Mouse (Mus musculus) MEL (cell line): ENCODE measurements around the gene Il27ra. TPM values are rescaled to one million over a fixed set of nuclear protein-coding genes. Genes with fewer than 3 reads are reported as not detected.

Source experiments
- DNase-seq: peaks from one replicate; pipeline ENCODE4 v3.0.0; 2011; ENCODE audit warnings: low read depth, low spot score
- H3K27ac ChIP-seq: 2 replicates; pipeline ENCODE4 v1.5.1; 2012; ENCODE audit warnings: low read depth, mild to moderate bottlenecking, control low read depth, low read length, moderate library complexity; ENCODE audit not compliant: control insufficient read depth
- H3K27me3 ChIP-seq, 2 experiments: fragments of 150-350 bp in 1 of 2; sonication (generic) in 1 of 2; 2 replicates each; pipeline ENCODE4 v1.6.1; 2012; ENCODE audit warnings: low read length in 2 of 2, mild to moderate bottlenecking in 2 of 2, improper control_type of control experiment in 1 of 2, moderate library complexity in 1 of 2; ENCODE audit not compliant: insufficient read depth in 2 of 2, control insufficient read depth in 1 of 2
- H3K36me3 ChIP-seq, 2 experiments: 2 replicates each; pipeline ENCODE4 v1.6.1; 2012 to 2014; ENCODE audit warnings: low read length in 2 of 2, improper control_type of control experiment in 1 of 2, inconsistent platforms in 1 of 2, mild to moderate bottlenecking in 1 of 2; ENCODE audit not compliant: insufficient read depth in 2 of 2, control insufficient read depth in 1 of 2
- H3K4me1 ChIP-seq, 2 experiments: fragments of 150-350 bp in 1 of 2; sonication (generic) in 1 of 2; 2 replicates each; pipeline ENCODE4 v1.6.1; 2012; ENCODE audit warnings: low read length in 2 of 2, improper control_type of control experiment in 1 of 2, mild to moderate bottlenecking in 1 of 2; ENCODE audit not compliant: insufficient read depth in 2 of 2, control insufficient read depth in 1 of 2
- H3K4me3 ChIP-seq, 2 experiments: fragments of 150-350 bp in 1 of 2; sonication (generic) in 1 of 2; 2 replicates each; pipeline ENCODE4 v1.5.1; 2012; ENCODE audit warnings: low read depth in 2 of 2, low read length in 2 of 2, mild to moderate bottlenecking in 2 of 2, moderate library complexity in 2 of 2, control low read depth in 1 of 2, improper control_type of control experiment in 1 of 2; ENCODE audit not compliant: control insufficient read depth in 1 of 2, insufficient read depth in 1 of 2
- H3K79me2 ChIP-seq: 2 replicates; pipeline ENCODE4 v1.6.1; 2012; ENCODE audit warnings: mild to moderate bottlenecking, low read length, moderate library complexity; ENCODE audit not compliant: control insufficient read depth, poor library complexity, insufficient read depth
- H3K9ac ChIP-seq: 2 replicates; pipeline ENCODE4 v1.6.1; 2012; ENCODE audit warnings: low read depth, mild to moderate bottlenecking, control low read depth, low read length, moderate library complexity; ENCODE audit not compliant: control insufficient read depth, poor library complexity, severe bottlenecking
- H3K9me3 ChIP-seq: fragments of 150-350 bp; sonication (generic); replicated peaks from 2 replicates; pipeline ENCODE4 v1.6.1; 2012; ENCODE audit warnings: mild to moderate bottlenecking, low read length, improper control_type of control experiment, moderate library complexity; ENCODE audit not compliant: insufficient read depth
- CHD2 ChIP-seq: IDR thresholded peaks from 2 replicates; pipeline ENCODE4 v1.6.1; 2011; ENCODE audit warnings: low read length, improper control_type of control experiment
- CTCF ChIP-seq, 3 experiments: IDR thresholded peaks in 2 of 3; conservative IDR thresholded peaks in 1 of 3; 2 replicates each; pipeline ENCODE4 v1.5.1; 2011 to 2012; ENCODE audit warnings: low read length in 3 of 3, low read depth in 2 of 3, mild to moderate bottlenecking in 2 of 3, improper control_type of control experiment in 1 of 3, inconsistent platforms in 1 of 3, mixed read lengths in 1 of 3, moderate library complexity in 1 of 3; ENCODE audit not compliant: control insufficient read depth in 1 of 3, insufficient read depth in 1 of 3, poor library complexity in 1 of 3, severe bottlenecking in 1 of 3
- ETS1 ChIP-seq: IDR thresholded peaks from 2 replicates; pipeline ENCODE4 v1.6.1; 2012; ENCODE audit warnings: low read depth, mild to moderate bottlenecking, inconsistent platforms, low read length, improper control_type of control experiment, moderate library complexity
- GABPA ChIP-seq: IDR thresholded peaks from 2 replicates; pipeline ENCODE4 v1.6.1; 2012; ENCODE audit warnings: low read depth, mild to moderate bottlenecking, inconsistent platforms, low read length, improper control_type of control experiment, moderate library complexity
- HCFC1 ChIP-seq: IDR thresholded peaks from 2 replicates; pipeline ENCODE4 v1.6.1; 2012; ENCODE audit warnings: low read depth, mild to moderate bottlenecking, inconsistent platforms, low read length, improper control_type of control experiment, moderate library complexity
- KAT2A ChIP-seq: conservative IDR thresholded peaks from 2 replicates; pipeline ENCODE4 v1.6.1; 2012; ENCODE audit warnings: low read depth, low read length, improper control_type of control experiment, inconsistent platforms
- MAX ChIP-seq: IDR thresholded peaks from 2 replicates; pipeline ENCODE4 v1.6.1; 2011; ENCODE audit warnings: low read length, improper control_type of control experiment
- MXI1 ChIP-seq: IDR thresholded peaks from 2 replicates; pipeline ENCODE4 v1.6.1; 2011; ENCODE audit warnings: mild to moderate bottlenecking, low read depth, low read length, improper control_type of control experiment
- POLR2AphosphoS2 ChIP-seq: IDR thresholded peaks from 2 replicates; pipeline ENCODE4 v1.6.1; 2011; ENCODE audit warnings: low read length, improper control_type of control experiment
- RAD21 ChIP-seq: IDR thresholded peaks from 2 replicates; pipeline ENCODE4 v1.6.1; 2011; ENCODE audit warnings: mild to moderate bottlenecking, low read depth, low read length, improper control_type of control experiment
- RCOR1 ChIP-seq: IDR thresholded peaks from 2 replicates; pipeline ENCODE4 v1.6.1; 2012; ENCODE audit warnings: low read depth, mild to moderate bottlenecking, inconsistent platforms, low read length, improper control_type of control experiment
- SIN3A ChIP-seq: IDR thresholded peaks from 2 replicates; pipeline ENCODE4 v1.6.1; 2012; ENCODE audit warnings: low read length, improper control_type of control experiment, inconsistent platforms
- TBP ChIP-seq: IDR thresholded peaks from 2 replicates; pipeline ENCODE4 v1.8.0; 2011; ENCODE audit warnings: low read depth, low read length, improper control_type of control experiment
- TCF12 ChIP-seq: IDR thresholded peaks from 2 replicates; pipeline ENCODE4 v1.6.1; 2014; ENCODE audit warnings: low read depth, mild to moderate bottlenecking, inconsistent platforms, low read length, improper control_type of control experiment, moderate library complexity
- UBTF ChIP-seq: IDR thresholded peaks from 2 replicates; pipeline ENCODE4 v1.6.1; 2012; ENCODE audit warnings: low read depth, mild to moderate bottlenecking, inconsistent platforms, low read length, improper control_type of control experiment, moderate library complexity, borderline replicate concordance; ENCODE audit not compliant: insufficient read depth
- USF2 ChIP-seq, 2 experiments: IDR thresholded peaks; 2 replicates each; pipeline ENCODE4 v1.6.1; 2011 to 2012; ENCODE audit warnings: improper control_type of control experiment in 2 of 2, low read length in 2 of 2, borderline replicate concordance in 1 of 2, inconsistent platforms in 1 of 2, low read depth in 1 of 2, mild to moderate bottlenecking in 1 of 2; ENCODE audit not compliant: insufficient read depth in 1 of 2
- ZKSCAN1 ChIP-seq: IDR thresholded peaks from 2 replicates; pipeline ENCODE4 v1.6.1; 2012; ENCODE audit warnings: low read depth, mild to moderate bottlenecking, inconsistent platforms, low read length, improper control_type of control experiment, moderate library complexity
- ZMIZ1 ChIP-seq: IDR thresholded peaks from 2 replicates; pipeline ENCODE4 v1.6.1; 2012; ENCODE audit warnings: low read depth, mild to moderate bottlenecking, inconsistent platforms, low read length, improper control_type of control experiment, moderate library complexity
- polyA plus RNA-seq, 2 experiments: library from polyadenylated mRNA; stranded (reverse) in 1 of 2; unstranded in 1 of 2; fragments of >175 nt in 1 of 2; fragments of >200 nt in 1 of 2; gene quantifications; 2 replicates each; pipeline versions ENCODE4 v1.2.1 to v1.2.4; 2012; ENCODE audit warnings: low replicate concordance in 2 of 2, low read depth in 1 of 2; ENCODE audit not compliant: insufficient read length in 2 of 2, insufficient read depth in 1 of 2, missing spikeins in 1 of 2
- total RNA-seq: library from RNA; depleted of rRNA; stranded (reverse); fragments of 300-350 nt; gene quantifications from 2 replicates; pipeline ENCODE4 v1.2.3, GENCODE M21; 2012

The Il27ra gene
- total and polyA plus RNA-seq, 3 experiments, result 31.8 to 38.5 TPM; not detected in 1

DNA sequence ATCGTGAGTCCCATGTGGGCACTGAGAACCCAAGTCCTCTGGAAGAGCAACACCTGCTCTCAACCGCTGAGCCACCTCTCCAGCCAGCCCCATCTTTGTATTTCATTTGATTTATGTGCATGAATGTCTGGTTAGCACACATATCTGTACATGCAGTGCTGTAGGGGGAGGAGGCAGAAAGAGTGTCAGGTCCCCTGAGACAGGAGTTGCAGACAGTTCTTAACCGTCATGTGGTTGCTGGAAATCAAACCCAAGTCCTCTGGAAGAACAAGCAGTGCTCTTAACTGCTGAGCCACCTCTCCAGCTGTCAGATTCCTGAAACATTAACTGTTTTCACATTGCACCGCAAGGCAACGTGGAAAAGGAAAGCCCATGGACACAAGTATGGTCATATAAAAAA lies 5.8 kb upstream of the Il27ra start:
- H3K27ac ChIP-seq, result no peak overlapping the region
- H3K79me2 ChIP-seq, result no peaks in the 10 kb centered on the region; the same call in 1 of the 2 replicates
- H3K9ac ChIP-seq, result no peak overlapping the region
- H3K27me3 ChIP-seq, result no peaks in the 10 kb centered on the region
- no peaks in the 10 kb centered on the region for H3K9me3 ChIP-seq
- peaks cover 0 to 2% of the 10 kb centered on the region in 2 experiments; a peak in 1 of 4 replicates for H3K36me3 ChIP-seq
- no peak for TF ChIP-seq CTCF (IDR thresholded peaks at IDR 0.05 in 2 of 3, conservative IDR thresholded peaks at IDR 0.05 in 1 of 3; ENCODE audit: control insufficient read depth in 1 of 3, insufficient read depth in 1 of 3, low read depth in 2 of 3, low read length in 3 of 3, poor library complexity in 1 of 3, severe bottlenecking in 1 of 3)
- no peak for TF ChIP-seq TCF12
- TF ChIP-seq SIN3A, result no peak
- no peak for TF ChIP-seq MXI1
- TF ChIP-seq RAD21, result no peak
- no peak for TF ChIP-seq CHD2
- no peak for TF ChIP-seq MAX
- no peak for TF ChIP-seq ETS1
- no peak for TF ChIP-seq TBP
- no peak for DNase-seq
- no peak overlapping the region for H3K4me3 ChIP-seq
- H3K4me1 ChIP-seq, result peaks cover 4 to 9% of the 10 kb centered on the region in 2 experiments

DNA sequence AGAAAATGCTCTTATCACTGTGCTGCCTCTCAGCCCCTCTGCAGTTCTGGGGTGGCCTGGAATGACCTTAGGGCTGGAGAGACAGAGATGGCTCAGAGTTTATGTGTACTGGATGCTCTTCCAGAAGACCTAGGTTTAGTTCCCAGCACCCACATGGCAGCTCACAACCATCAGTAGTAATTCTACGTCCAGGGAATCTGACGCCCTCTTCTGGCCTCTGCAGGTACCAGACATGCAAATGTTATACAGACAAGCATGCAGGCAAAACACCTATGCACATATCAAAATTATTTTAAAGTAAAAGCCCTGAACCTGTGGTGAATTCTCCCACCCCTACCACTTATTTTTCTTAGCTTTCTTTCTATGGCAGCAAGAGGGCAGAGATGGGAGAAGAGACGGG lies 4.1 kb upstream of the Il27ra start:
- Histone ChIP-seq H3K27ac (no peak overlapping the region), H3K79me2 (peaks cover 9% of the 10 kb centered on the region), H3K9me3 (no peaks in the 10 kb centered on the region), H3K36me3 (no peaks in the 10 kb centered on the region; a peak in 1 of 4 replicates), H3K9ac (no peak overlapping the region), H3K4me3 (no peak overlapping the region), H3K4me1 (peaks cover 0 to 11% of the 10 kb centered on the region in 2 experiments; a peak in 3 of 4 replicates), H3K27me3 (no peaks in the 10 kb centered on the region)
- DNase-seq, result peak; percentile 37
- TF ChIP-seq CTCF (IDR thresholded peaks at IDR 0.05 in 2 of 3, conservative IDR thresholded peaks at IDR 0.05 in 1 of 3; ENCODE audit: control insufficient read depth in 1 of 3, insufficient read depth in 1 of 3, low read depth in 2 of 3, low read length in 3 of 3, poor library complexity in 1 of 3, severe bottlenecking in 1 of 3) (peak; percentile 16 to 28 (median 23); a peak in 3 of 6 replicates), KAT2A (no peak)

DNA sequence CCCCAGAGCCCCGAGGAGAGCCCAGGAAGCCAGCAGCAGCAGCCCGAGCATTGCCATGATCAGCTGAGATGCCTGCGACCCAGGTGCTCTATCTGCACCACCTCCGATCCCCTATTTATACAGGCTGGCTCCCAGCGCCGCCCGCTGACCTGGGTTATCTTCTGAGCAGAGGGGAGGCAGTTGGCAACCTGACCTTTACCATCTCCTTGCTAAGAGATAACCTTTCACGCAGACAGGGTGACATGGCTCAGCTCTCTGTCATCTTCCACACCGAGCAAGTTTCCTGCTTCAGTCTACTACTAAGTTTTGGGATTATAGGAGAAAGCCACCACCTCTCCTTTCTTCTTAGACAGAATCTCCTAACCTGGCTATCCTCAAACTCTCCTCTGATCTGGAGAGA lies 2.5 kb upstream of the Il27ra start, which contains the start of gene Rln3:
Rln3 (minus strand) TSS at position 101 of the 400 bp plus-strand sequence.
- H3K27me3 ChIP-seq, result no peaks in the 10 kb centered on the region

More for the DNA sequence above, 2.5 kb upstream of the Il27ra start, which contains the start of gene Rln3:
- TF ChIP-seq USF2 (IDR thresholded peaks at IDR 0.05; ENCODE audit: borderline replicate concordance in 1 of 2, insufficient read depth in 1 of 2, low read depth in 1 of 2, low read length in 2 of 2), result no peak
- no peak for TF ChIP-seq POLR2AphosphoS2
- no peak for TF ChIP-seq ZMIZ1
- no peak for TF ChIP-seq MXI1
- TF ChIP-seq UBTF, result no peak
- TF ChIP-seq GABPA, result no peak
- TF ChIP-seq RCOR1, result no peak
- no peak for TF ChIP-seq RAD21
- TF ChIP-seq HCFC1, result no peak
- no peak for TF ChIP-seq ZKSCAN1
- TF ChIP-seq TBP, result no peak
- TF ChIP-seq, all 39 proteins: peak for 0
- DNase-seq, result no peak
- Histone ChIP-seq H3K4me1 (peaks cover 0 to 19% of the 10 kb centered on the region in 2 experiments; a peak in 3 of 4 replicates), H3K9ac (no peak within 1 kb of the TSS), H3K4me3 (no peak within 1 kb of the TSS), H3K27ac (no peak within 1 kb of the TSS), H3K36me3 (peaks cover 0 to 4% of the 10 kb centered on the region in 2 experiments; a peak in 1 of 4 replicates), H3K79me2 (peaks cover 16% of the 10 kb centered on the region), H3K9me3 (no peaks in the 10 kb centered on the region)
